Mouse (Mus musculus) embryonic fibroblast, embryonic 13.5 days (primary cell): ENCODE results near the gene Hamp.

Source experiments
- CTCF ChIP-seq: IDR thresholded peaks from 2 replicates; pipeline ENCODE4 v1.5.1; 2011; ENCODE audit warnings: mild to moderate bottlenecking, control low read depth, low read length, moderate library complexity, borderline replicate concordance; ENCODE audit not compliant: insufficient read depth
- POLR2A ChIP-seq: IDR thresholded peaks from 2 replicates; pipeline ENCODE4 v1.6.1; 2011; ENCODE audit warnings: low read depth, mild to moderate bottlenecking, control low read depth, low read length, moderate library complexity

- TF ChIP-seq CTCF, result no peak
- no peak for TF ChIP-seq POLR2A
These were observed 34.1 kb downstream of the Hamp start for GRCm38 (mm10) chr7:30909773-30910172.
